Mouse (Mus musculus): ENCODE measurements around the gene Cdh7.

DNA sequence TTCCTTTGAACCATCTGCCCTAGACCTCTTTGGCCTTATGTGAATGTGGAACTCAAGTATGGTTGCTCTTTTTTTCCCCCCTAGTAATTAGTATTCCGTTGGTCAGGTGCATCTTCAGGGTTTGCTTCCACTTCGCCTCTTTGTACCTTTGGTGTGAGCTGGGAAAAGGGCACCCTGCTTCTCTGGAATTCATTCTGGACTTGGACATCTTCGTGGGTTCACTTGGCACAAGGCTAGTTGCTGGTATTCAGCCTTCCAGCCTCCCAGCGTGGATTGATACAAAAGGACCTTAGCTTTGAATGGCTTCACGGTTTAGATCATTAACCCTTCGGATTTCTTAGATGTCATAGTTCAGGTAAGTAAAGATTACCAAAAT lies 1.3 kb downstream of the Cdh7 start:
- TF ChIP-seq CTCF (IDR thresholded peaks at IDR 0.05; ENCODE audit: extremely low read depth, insufficient read depth, insufficient read length, insufficient replicate concordance) (no peak), POLR2A (IDR thresholded peaks at IDR 0.05; ENCODE audit: low read depth, low read length) (no peak)
